Mouse (Mus musculus) lung, postnatal 0 days (tissue): ENCODE measurements around the gene Enpp7. TPM values are rescaled to one million over a fixed set of nuclear protein-coding genes. Genes with fewer than 3 reads are reported as not detected.

ENCODE experiments used
- ATAC-seq: fragments of 200-750 bp; cut with Nextera tagmentation; 2 replicates; pipeline ENCODE4 v1.8.0; 2017; ENCODE audit warnings: moderate library complexity
- DNase-seq: peaks from one replicate; pipeline ENCODE4 v3.0.0-alpha.2; 2016; ENCODE audit warnings: low spot score
- H3K27ac ChIP-seq: fragments of 300-500 bp; sonication (generic); 2 replicates; pipeline ENCODE4 v1.5.1; 2014; ENCODE audit warnings: antibody characterized with exemption, mild to moderate bottlenecking, low read length, mixed read lengths
- H3K27me3 ChIP-seq: fragments of 300-500 bp; sonication (generic); replicated peaks from 2 replicates; pipeline ENCODE4 v1.6.1; 2014; ENCODE audit warnings: low read length, mixed read lengths; ENCODE audit not compliant: insufficient read depth
- H3K36me3 ChIP-seq: fragments of 300-500 bp; sonication (generic); 2 replicates; pipeline ENCODE4 v1.6.1; 2014; ENCODE audit warnings: low read length, mixed read lengths; ENCODE audit not compliant: insufficient read depth
- H3K4me1 ChIP-seq: fragments of 300-500 bp; sonication (generic); 2 replicates; pipeline ENCODE4 v1.6.1; 2014; ENCODE audit warnings: antibody characterized with exemption, low read depth, low read length, mixed read lengths; ENCODE audit not compliant: insufficient read depth
- H3K4me2 ChIP-seq: fragments of 300-500 bp; sonication (generic); replicated peaks from 2 replicates; pipeline ENCODE4 v1.6.1; 2014; ENCODE audit warnings: low read depth, mild to moderate bottlenecking, low read length, moderate library complexity, mixed read lengths
- H3K4me3 ChIP-seq: fragments of 300-500 bp; sonication (generic); 2 replicates; pipeline ENCODE4 v1.5.1; 2014; ENCODE audit warnings: low read depth, low read length
- H3K9ac ChIP-seq: fragments of 300-500 bp; sonication (generic); replicated peaks from 2 replicates; pipeline ENCODE4 v1.6.1; 2014; ENCODE audit warnings: low read depth, mild to moderate bottlenecking
- H3K9me3 ChIP-seq: fragments of 300-500 bp; sonication (generic); 2 replicates; pipeline ENCODE4 v1.6.1; 2016; ENCODE audit warnings: low read length, mixed read lengths
- CTCF ChIP-seq: IDR thresholded peaks from 2 replicates; pipeline ENCODE4 v1.5.1; 2016; ENCODE audit warnings: antibody characterized with exemption, mild to moderate bottlenecking
- EP300 ChIP-seq: IDR thresholded peaks from 2 replicates; pipeline ENCODE4 v1.6.1; 2016; ENCODE audit warnings: antibody characterized with exemption, mild to moderate bottlenecking, control low read depth
- WGBS: fragments of 180-500 bp; shearing (Covaris S2); extraction: QIAGEN DNeasy Blood & Tissue Kit; methylation state at CpG from one replicate; pipeline ENCODE4 v1.1.7; 2014; 5-methylcytosine and 5-hydroxymethylcytosine counted together
- polyA plus RNA-seq: library from polyadenylated mRNA; unstranded; fragments of >200 nt; fragmentation: Nextera tagmentation; extraction: Ambion mirVana; gene quantifications from 2 replicates; pipeline ENCODE4 v1.2.1, GENCODE M21; 2015

Gene Enpp7
- polyA plus RNA-seq, 1 experiment from 2014 or later: not detected

DNA sequence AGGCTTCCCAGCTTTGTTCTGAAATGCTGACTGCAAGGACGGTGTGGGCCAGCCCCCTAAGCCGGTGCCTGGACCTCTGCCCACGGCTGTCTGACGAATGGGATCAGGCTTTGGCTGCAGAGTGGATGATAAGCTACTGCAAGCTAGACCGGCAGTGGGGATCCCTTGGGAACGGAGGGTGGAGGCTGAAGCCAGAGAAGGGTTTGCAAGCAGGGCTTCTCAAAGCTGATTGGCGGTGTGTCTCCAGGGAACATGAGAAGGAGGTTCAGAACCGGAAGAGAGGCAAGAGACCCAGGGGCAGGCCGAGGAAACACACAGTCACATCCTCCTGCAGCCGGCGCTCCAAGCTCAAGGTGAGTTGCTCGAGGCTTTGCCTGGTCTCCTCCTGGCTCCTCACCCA is 38.2 kb downstream of the Enpp7 start:
- H3K27me3 ChIP-seq: no peaks in the 10 kb centered on the region
- no peak overlapping the region for H3K27ac ChIP-seq
- no peak overlapping the region for H3K4me3 ChIP-seq
- H3K9me3 ChIP-seq: no peaks in the 10 kb centered on the region
- 0 out of 2 replicates have a peak, but pooled peaks cover 7% of the 10 kb centered on the region for H3K36me3 ChIP-seq
- H3K4me2 ChIP-seq: no peak overlapping the region
- TF ChIP-seq CTCF: no peak
- no peak for TF ChIP-seq EP300
- ATAC-seq (no peak), DNase-seq (peak; percentile 54)
- WGBS: 43% methylated on average over 12 of the region's 12 CpGs
- H3K4me1 ChIP-seq: peaks cover 8% of the 10 kb centered on the region
- H3K9ac ChIP-seq: no peak overlapping the region

DNA sequence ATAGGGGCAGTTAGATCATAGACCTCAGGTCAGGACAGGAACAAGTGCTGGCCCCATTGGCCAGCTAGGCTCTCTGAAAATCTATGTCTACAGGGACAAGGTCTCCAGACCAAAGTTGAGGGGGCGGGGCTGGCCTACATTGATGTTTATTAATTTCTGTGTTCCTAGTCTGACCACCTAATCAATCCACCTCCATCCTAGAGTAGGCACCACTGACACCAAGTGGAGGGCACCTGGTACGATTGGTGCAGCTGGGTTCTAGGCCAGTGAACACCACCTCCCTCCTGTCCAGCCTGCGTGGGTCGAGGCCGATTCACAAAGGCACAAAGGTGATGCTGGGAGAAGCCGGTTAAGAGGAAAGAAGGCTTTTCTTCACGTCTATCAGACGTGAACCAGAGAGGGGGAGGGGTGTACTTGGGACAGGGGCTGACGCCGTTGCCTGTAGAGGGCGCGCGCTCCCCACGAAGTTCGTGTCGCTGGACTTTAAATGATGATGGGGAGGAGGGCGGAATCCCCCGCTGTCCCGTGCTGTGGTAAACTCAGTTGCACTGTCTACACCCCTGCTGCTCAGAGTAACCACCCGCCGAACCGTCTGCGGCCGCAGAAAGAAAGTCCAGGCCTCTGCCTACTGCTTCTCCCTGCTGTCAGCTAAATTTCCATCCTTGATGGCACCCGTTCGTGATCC is 46.0 kb downstream of the Enpp7 start:
- H3K27ac ChIP-seq: no peak overlapping the region
- 1% methylated on average over 26 of the region's 26 CpGs for WGBS
- TF ChIP-seq EP300 (no peak), CTCF (peak; percentile 93)
- no peaks in the 10 kb centered on the region for H3K9me3 ChIP-seq
- no peaks in the 10 kb centered on the region; the same call in 1 of the 2 replicates for H3K36me3 ChIP-seq
- DNase-seq: peak; percentile 90
- ATAC-seq: peak; percentile 81
- no peak overlapping the region for H3K9ac ChIP-seq
- peak overlapping the region; percentile 25 for H3K4me2 ChIP-seq
- 0 out of 2 replicates have a peak, but pooled peaks cover 6% of the 10 kb centered on the region for H3K4me1 ChIP-seq
- H3K27me3 ChIP-seq: peaks cover 28% of the 10 kb centered on the region
- H3K4me3 ChIP-seq: 0 out of 2 replicates have a peak overlapping the region, but pooled peaks have one; percentile 1

DNA sequence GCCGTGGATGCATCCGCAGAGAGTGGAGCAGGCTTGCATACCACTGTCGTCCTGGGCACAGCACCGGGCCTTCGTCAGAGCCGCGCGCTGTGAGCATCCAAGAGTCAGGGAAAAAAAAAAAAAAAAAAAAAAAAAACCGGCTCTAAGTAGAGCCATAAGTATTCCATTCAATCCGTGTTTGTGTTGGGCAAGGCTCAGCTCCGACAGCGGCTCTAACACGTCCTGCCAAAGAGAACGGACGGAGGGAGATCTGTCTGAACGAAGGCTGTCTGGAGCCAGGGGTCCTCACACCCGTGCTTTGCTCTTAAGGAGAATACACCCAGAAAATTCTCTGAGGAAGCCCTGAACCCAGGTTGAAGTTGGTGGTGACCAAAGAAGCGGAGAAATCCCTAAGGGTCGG is 46.6 kb downstream of the Enpp7 start:
- Histone ChIP-seq H3K4me1 (0 out of 2 replicates have a peak, but pooled peaks cover 6% of the 10 kb centered on the region), H3K9me3 (no peaks in the 10 kb centered on the region), H3K27me3 (peaks cover 28% of the 10 kb centered on the region), H3K4me3 (0 out of 2 replicates have a peak overlapping the region, but pooled peaks have one; percentile 1), H3K4me2 (peak overlapping the region; percentile 25; the same call in 1 of the 2 replicates), H3K36me3 (no peaks in the 10 kb centered on the region; the same call in 1 of the 2 replicates), H3K27ac (no peak overlapping the region), H3K9ac (no peak overlapping the region)
- no peak for TF ChIP-seq EP300
- no peak for TF ChIP-seq CTCF
- ATAC-seq: peak; percentile 22
- DNase-seq: peak; percentile 27
- WGBS: 6% methylated on average over 19 of the region's 19 CpGs

DNA sequence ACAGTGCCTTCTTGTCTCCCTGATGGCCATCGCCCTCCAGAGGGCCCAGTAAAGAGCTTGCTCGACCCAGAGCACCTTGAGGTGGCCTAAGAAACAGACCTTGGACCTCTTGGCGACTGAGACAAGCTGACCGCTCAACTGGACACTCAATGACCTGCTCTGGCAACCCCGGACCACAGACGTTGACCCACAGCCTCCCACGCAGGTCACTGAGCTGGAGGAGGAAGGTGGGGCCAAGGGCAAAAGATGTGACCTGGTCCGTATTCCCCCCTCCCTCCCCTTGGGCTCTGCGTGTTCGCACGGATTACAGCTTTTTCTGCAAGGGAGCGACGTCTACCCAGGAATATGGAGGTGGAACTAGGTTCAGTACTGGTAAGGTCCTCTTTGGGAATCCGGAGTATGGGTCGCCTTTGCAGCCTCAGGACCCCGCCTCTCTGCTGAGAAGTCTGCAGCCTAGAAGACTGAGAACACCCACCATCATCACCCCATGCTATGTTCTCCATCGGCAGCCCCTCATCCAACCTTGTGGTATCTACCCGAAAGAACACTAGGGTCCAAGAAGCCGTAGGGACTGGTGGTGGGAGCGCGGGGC is 47.2 kb downstream of the Enpp7 start:
- H3K27me3 ChIP-seq: peaks cover 28% of the 10 kb centered on the region
- no peak for ATAC-seq
- H3K9ac ChIP-seq: no peak overlapping the region
- no peak overlapping the region for H3K4me2 ChIP-seq
- no peak overlapping the region for H3K27ac ChIP-seq
- no peak for DNase-seq
- TF ChIP-seq CTCF (no peak), EP300 (no peak)
- WGBS: 9% methylated on average over 21 of the region's 21 CpGs
- no peak overlapping the region for H3K4me3 ChIP-seq
- no peaks in the 10 kb centered on the region for H3K9me3 ChIP-seq
- H3K36me3 ChIP-seq: no peaks in the 10 kb centered on the region; the same call in 1 of the 2 replicates
- H3K4me1 ChIP-seq: 0 out of 2 replicates have a peak, but pooled peaks cover 8% of the 10 kb centered on the region

DNA sequence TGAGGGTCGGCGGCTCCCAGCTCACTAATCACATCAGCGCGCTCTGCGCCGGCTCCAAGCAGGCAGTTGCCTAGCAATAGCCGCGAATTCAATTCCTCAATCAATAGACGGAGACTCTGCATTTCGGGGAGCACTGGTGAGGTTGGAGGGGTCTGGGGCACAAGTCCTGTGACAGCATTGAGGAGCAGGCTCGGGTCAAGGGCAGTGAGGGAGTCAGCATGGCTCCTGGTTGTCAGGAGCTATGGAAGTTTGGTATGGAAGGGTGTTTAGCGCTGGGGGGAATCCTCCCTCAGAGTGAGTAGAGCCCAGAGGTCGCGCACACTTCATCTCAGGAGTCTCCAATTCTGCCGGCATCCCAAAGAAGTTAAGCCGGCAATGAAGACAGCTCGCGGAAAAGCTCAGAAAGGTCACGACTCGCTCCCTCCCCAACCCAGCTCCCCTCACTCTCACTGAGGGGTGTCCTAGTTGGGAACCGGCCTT is 47.7 kb downstream of the Enpp7 start:
- 16% methylated on average over 21 of the region's 21 CpGs for WGBS
- Histone ChIP-seq H3K36me3 (no peaks in the 10 kb centered on the region; the same call in 1 of the 2 replicates), H3K9ac (no peak overlapping the region), H3K9me3 (no peaks in the 10 kb centered on the region), H3K27ac (no peak overlapping the region), H3K27me3 (peaks cover 28% of the 10 kb centered on the region), H3K4me2 (no peak overlapping the region), H3K4me3 (no peak overlapping the region), H3K4me1 (0 out of 2 replicates have a peak, but pooled peaks cover 10% of the 10 kb centered on the region)
- ATAC-seq (no peak), DNase-seq (no peak)
- no peak for TF ChIP-seq EP300
- TF ChIP-seq CTCF: no peak

GRCm38 (mm10) chr11:119036447-119036846 is 48.5 kb downstream of the Enpp7 start:
- ATAC-seq (no peak), DNase-seq (no peak)
- Histone ChIP-seq H3K36me3 (no peaks in the 10 kb centered on the region; the same call in 1 of the 2 replicates), H3K9ac (no peak overlapping the region), H3K4me2 (no peak overlapping the region), H3K27me3 (peaks cover 29% of the 10 kb centered on the region), H3K27ac (no peak overlapping the region), H3K4me1 (peaks cover 12% of the 10 kb centered on the region; the same call in 1 of the 2 replicates), H3K4me3 (no peak overlapping the region; the same call in 1 of the 2 replicates), H3K9me3 (no peaks in the 10 kb centered on the region)
- TF ChIP-seq EP300 (no peak), CTCF (no peak)
- WGBS: 14% methylated on average over 15 of the region's 15 CpGs
